Mouse (Mus musculus): ENCODE measurements at regions not wholly inside any gene's neighbourhood (a gene's known extent, or its start where the extent isn't known, plus 50 kb on each side); places are given as distances from the start of the nearest gene placed in this dataset.

DNA sequence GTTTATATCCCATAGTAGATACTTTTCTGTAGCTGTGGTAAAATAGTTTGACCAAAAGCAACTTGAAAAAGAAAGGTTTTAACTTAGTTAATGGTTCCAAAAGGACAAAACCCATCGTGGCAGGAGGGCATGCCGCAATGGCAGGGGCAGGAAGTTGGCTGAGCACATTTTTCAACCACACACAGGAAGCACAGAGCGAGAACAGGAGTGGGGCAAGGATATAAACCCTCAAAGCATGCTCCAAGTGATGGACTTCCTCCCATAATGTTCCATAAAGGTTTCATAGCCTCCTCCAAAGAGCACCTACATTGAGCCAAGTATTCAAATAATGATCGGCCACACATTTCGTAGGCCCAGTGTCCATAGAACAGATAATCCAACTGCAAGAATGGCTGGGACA is 229.7 kb downstream of the Nr2f2 start:
- no peak for TF ChIP-seq CTCF (IDR thresholded peaks at IDR 0.05; ENCODE audit: low read depth)
- no peaks in the 10 kb centered on the region for H3K27me3 ChIP-seq (replicated peaks; ENCODE audit: control insufficient read depth, insufficient read depth, low read length)
- no peak overlapping the region for H3K9ac ChIP-seq (ENCODE audit: low read depth, low read length)
- no peak overlapping the region for H3K4me2 ChIP-seq (replicated peaks; ENCODE audit: low read depth)
- H3K4me3 ChIP-seq (ENCODE audit: low read depth, low read length), result no peak overlapping the region
- 85% methylated on average over 5 of the region's 5 CpGs for WGBS
- H3K27ac ChIP-seq (ENCODE audit: low read depth, low read length), result no peak overlapping the region
- no peaks in the 10 kb centered on the region for H3K9me3 ChIP-seq (ENCODE audit: control insufficient read depth)
- H3K36me3 ChIP-seq (ENCODE audit: control insufficient read depth, insufficient read depth), result no peaks in the 10 kb centered on the region
- no peaks in the 10 kb centered on the region for H3K4me1 ChIP-seq (replicated peaks; ENCODE audit: control insufficient read depth, insufficient read depth, low read length)
- no peak for ATAC-seq

DNA sequence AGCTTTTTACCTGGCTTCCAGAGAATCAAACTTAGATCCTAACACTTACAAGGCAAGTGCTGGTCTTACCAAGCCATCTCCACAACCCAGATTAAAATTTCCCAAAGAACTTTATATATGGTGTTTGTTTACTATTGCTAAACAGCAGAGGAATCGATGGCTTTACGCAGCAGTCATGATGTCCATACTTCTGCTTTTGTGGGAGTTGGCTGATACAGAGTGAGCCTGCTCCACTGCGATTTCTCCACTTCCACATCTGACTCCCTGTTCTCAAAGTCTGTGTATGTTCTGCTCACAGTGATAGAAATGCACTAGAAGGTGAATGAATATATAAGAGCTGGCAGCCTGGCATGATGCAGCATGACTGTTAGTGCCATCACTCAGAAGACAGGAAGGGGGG is 231.1 kb downstream of the Nr2f2 start:
- Histone ChIP-seq H3K4me2 (replicated peaks; ENCODE audit: low read depth) (no peak overlapping the region), H3K4me1 (replicated peaks; ENCODE audit: control insufficient read depth, insufficient read depth, low read length) (no peaks in the 10 kb centered on the region), H3K4me3 (ENCODE audit: low read depth, low read length) (no peak overlapping the region), H3K9ac (ENCODE audit: low read depth, low read length) (no peak overlapping the region), H3K9me3 (ENCODE audit: control insufficient read depth) (no peaks in the 10 kb centered on the region), H3K27me3 (replicated peaks; ENCODE audit: control insufficient read depth, insufficient read depth, low read length) (no peaks in the 10 kb centered on the region), H3K36me3 (ENCODE audit: control insufficient read depth, insufficient read depth) (no peaks in the 10 kb centered on the region), H3K27ac (ENCODE audit: low read depth, low read length) (no peak overlapping the region)
- 89% methylated on average over 3 of the region's 3 CpGs for WGBS
- TF ChIP-seq CTCF (IDR thresholded peaks at IDR 0.05; ENCODE audit: low read depth), result no peak
- ATAC-seq, result no peak

DNA sequence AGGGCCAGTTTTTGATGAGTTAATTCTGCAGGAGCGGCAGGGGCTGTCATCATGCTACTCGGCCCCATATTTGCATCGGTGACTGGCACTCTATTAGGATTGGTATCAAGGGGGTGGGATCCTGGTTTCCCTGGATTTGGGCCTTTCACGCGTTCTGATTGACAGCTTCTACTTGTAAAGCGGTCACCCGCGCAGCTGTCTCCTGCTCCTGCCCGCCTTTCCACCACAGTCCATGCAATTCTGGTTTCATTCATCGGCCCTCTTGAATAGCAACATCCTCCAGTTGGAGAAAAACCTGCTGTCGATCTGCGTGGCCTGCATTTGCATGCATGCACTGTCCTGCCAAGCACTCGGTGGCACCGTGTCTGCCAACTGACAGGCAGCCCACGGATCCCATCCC is 236.6 kb downstream of the Nr2f2 start:
- H3K36me3 ChIP-seq (ENCODE audit: control insufficient read depth, insufficient read depth), result no peaks in the 10 kb centered on the region
- no peak overlapping the region for H3K4me2 ChIP-seq (replicated peaks; ENCODE audit: low read depth)
- no peak for ATAC-seq
- no peak overlapping the region for H3K27ac ChIP-seq (ENCODE audit: low read depth, low read length)
- WGBS, result 85% methylated on average over 15 of the region's 15 CpGs
- no peaks in the 10 kb centered on the region for H3K27me3 ChIP-seq (replicated peaks; ENCODE audit: control insufficient read depth, insufficient read depth, low read length)
- no peaks in the 10 kb centered on the region for H3K4me1 ChIP-seq (replicated peaks; ENCODE audit: control insufficient read depth, insufficient read depth, low read length)
- H3K4me3 ChIP-seq (ENCODE audit: low read depth, low read length), result no peak overlapping the region
- H3K9me3 ChIP-seq (ENCODE audit: control insufficient read depth), result no peaks in the 10 kb centered on the region
- no peak for TF ChIP-seq CTCF (IDR thresholded peaks at IDR 0.05; ENCODE audit: low read depth)
- no peak overlapping the region for H3K9ac ChIP-seq (ENCODE audit: low read depth, low read length)

DNA sequence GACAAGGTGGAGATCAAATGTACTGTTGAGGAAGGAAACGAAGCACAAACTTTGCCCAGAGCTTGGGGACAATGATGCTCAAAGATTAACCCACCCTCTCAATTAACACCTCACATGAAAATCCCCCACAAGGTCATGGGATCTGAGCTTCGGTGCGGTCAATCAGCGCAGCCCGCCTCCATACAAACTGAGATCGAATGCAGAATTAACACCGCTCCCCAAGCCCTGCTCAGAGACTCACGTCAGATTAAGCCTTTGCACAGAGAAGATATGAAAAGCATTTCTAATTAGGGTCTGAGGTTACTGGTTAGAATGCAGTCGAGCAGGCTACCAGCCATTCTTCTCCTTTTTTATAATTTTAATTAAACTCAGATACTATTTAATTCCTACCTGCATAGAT is 243.7 kb downstream of the Nr2f2 start:
- H3K4me2 ChIP-seq (replicated peaks; ENCODE audit: low read depth), result no peak overlapping the region
- no peak for TF ChIP-seq CTCF (IDR thresholded peaks at IDR 0.05; ENCODE audit: low read depth)
- 84% methylated on average over 9 of the region's 9 CpGs for WGBS
- H3K36me3 ChIP-seq (ENCODE audit: control insufficient read depth, insufficient read depth), result no peaks in the 10 kb centered on the region
- no peak for ATAC-seq
- H3K4me1 ChIP-seq (replicated peaks; ENCODE audit: control insufficient read depth, insufficient read depth, low read length), result no peaks in the 10 kb centered on the region
- H3K9me3 ChIP-seq (ENCODE audit: control insufficient read depth), result no peaks in the 10 kb centered on the region
- H3K9ac ChIP-seq (ENCODE audit: low read depth, low read length), result no peak overlapping the region
- no peaks in the 10 kb centered on the region for H3K27me3 ChIP-seq (replicated peaks; ENCODE audit: control insufficient read depth, insufficient read depth, low read length)
- H3K27ac ChIP-seq (ENCODE audit: low read depth, low read length), result no peak overlapping the region
- no peak overlapping the region for H3K4me3 ChIP-seq (ENCODE audit: low read depth, low read length)

DNA sequence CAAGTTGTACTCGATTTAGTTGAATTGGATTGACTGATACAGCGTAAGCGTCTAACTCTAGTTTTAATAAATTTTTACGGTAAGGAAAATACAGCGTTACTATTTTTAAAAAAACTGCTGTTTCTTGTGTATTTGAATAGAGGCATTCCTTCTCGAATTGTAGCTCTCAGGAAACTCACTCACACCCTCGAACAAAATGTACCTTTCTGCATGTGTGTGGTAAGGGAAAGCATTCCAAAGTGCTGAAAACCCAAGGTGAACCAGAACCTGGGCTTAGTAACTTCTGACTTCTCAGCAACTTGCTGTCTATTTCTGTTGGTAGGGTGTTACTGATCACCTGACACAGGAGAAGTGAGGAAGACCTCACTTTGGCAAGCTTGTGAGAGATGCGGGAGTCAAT is 247.0 kb downstream of the Nr2f2 start:
- no peaks in the 10 kb centered on the region for H3K36me3 ChIP-seq (ENCODE audit: control insufficient read depth, insufficient read depth)
- no peak overlapping the region for H3K9ac ChIP-seq (ENCODE audit: low read depth, low read length)
- no peaks in the 10 kb centered on the region for H3K4me1 ChIP-seq (replicated peaks; ENCODE audit: control insufficient read depth, insufficient read depth, low read length)
- WGBS, result 89% methylated on average over 8 of the region's 8 CpGs
- no peaks in the 10 kb centered on the region for H3K9me3 ChIP-seq (ENCODE audit: control insufficient read depth)
- H3K27ac ChIP-seq (ENCODE audit: low read depth, low read length), result no peak overlapping the region
- no peak overlapping the region for H3K4me2 ChIP-seq (replicated peaks; ENCODE audit: low read depth)
- H3K27me3 ChIP-seq (replicated peaks; ENCODE audit: control insufficient read depth, insufficient read depth, low read length), result no peaks in the 10 kb centered on the region
- TF ChIP-seq CTCF (IDR thresholded peaks at IDR 0.05; ENCODE audit: low read depth), result no peak
- no peak overlapping the region for H3K4me3 ChIP-seq (ENCODE audit: low read depth, low read length)
- no peak for ATAC-seq

DNA sequence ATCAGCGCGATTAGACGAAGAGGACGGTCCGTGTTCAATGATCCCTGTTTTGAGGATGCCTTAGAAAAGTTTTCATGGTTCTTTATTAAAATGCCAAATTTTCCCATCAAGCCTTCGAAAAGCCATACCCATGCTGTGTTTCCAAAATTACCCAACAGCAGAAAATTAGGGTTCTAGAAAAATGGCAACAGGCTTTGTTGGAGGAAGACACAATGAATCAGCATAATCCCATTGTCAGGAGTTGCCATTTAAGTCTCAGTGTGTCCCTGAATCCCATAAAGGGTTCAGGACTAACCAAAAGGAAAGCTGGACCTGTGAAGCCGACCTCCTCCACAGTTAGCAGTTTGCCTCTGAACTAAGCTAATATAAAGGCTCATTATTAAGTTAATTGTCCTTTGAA is 247.6 kb downstream of the Nr2f2 start:
- H3K27ac ChIP-seq (ENCODE audit: low read depth, low read length), result no peak overlapping the region
- no peaks in the 10 kb centered on the region for H3K27me3 ChIP-seq (replicated peaks; ENCODE audit: control insufficient read depth, insufficient read depth, low read length)
- H3K4me1 ChIP-seq (replicated peaks; ENCODE audit: control insufficient read depth, insufficient read depth, low read length), result no peaks in the 10 kb centered on the region
- no peaks in the 10 kb centered on the region for H3K36me3 ChIP-seq (ENCODE audit: control insufficient read depth, insufficient read depth)
- WGBS, result 60% methylated on average over 7 of the region's 7 CpGs
- peak overlapping the region; percentile 16; the same call in 1 of the 2 replicates for H3K4me3 ChIP-seq (ENCODE audit: low read depth, low read length)
- H3K9ac ChIP-seq (ENCODE audit: low read depth, low read length), result no peak overlapping the region
- ATAC-seq, result no peak
- peak overlapping the region; percentile 50 for H3K4me2 ChIP-seq (replicated peaks; ENCODE audit: low read depth)
- H3K9me3 ChIP-seq (ENCODE audit: control insufficient read depth), result no peaks in the 10 kb centered on the region
- TF ChIP-seq CTCF (IDR thresholded peaks at IDR 0.05; ENCODE audit: low read depth), result no peak

Data from intestine, postnatal 0 days (tissue).